Mouse (Mus musculus) liver, embryonic 14.5 days (tissue): Measurements from ENCODE around the gene Insm2.

Experiments
- CTCF ChIP-seq: IDR thresholded peaks from 2 replicates; pipeline ENCODE4 v1.5.1; 2016; ENCODE audit warnings: antibody characterized with exemption, low read depth, control low read depth
- EP300 ChIP-seq: IDR thresholded peaks from 2 replicates; pipeline ENCODE4 v1.6.1; 2016; ENCODE audit warnings: antibody characterized with exemption, low read depth

GRCm38 (mm10) chr12:55599639-55600502, 644 bp downstream of the Insm2 start:
- TF ChIP-seq CTCF (no peak), EP300 (no peak)
